Comparison of ENCODE assay signal across 8 mouse cellular contexts in genomic region chr6:85374734-85375114, GRCm38 (mm10). TPM values are rescaled to one million over a fixed set of nuclear protein-coding genes. Genes with fewer than 3 reads are reported as not detected.
A peak's percentile ranks its signal among the peaks of the same experiment; 100 is the strongest.
DNase-seq lines count a peak whose midpoint lies in the region; ATAC-seq lines count a peak whose summit lies in the region.

No protein-coding gene starts in this region.

- H3K9me3 ChIP-seq in megakaryocyte, embryonic 14.5 days, result no peaks in the 10 kb centered on the region

- H3K4me3 ChIP-seq in megakaryocyte, embryonic 14.5 days (replicated peaks), result peak overlapping the region; percentile 94

- peak; percentile 99 for DNase-seq in ZHBTc4 (ENCODE audit: low read depth, low spot score)
- DNase-seq in gastrocnemius, adult 8-10 months (ENCODE audit: low spot score in 2 of 2), result peak; percentile 94 to 95
- peak; percentile 81 for DNase-seq in hindlimb bud, embryonic 11.5 days (ENCODE audit: extremely low spot score, low read depth, low spot score)
- DNase-seq in left cerebral cortex, adult 8-10 months (ENCODE audit: low spot score in 2 of 2), result peak; percentile 94 to 95
- DNase-seq in right cerebral cortex, postnatal 10 days (ENCODE audit: low spot score in 2 of 2), result peak; percentile 97
- DNase-seq in urinary bladder, postnatal 25 days (ENCODE audit: low spot score), result peak; percentile 97

- peaks cover 36% of the 10 kb centered on the region for H3K27me3 ChIP-seq in megakaryocyte, embryonic 14.5 days (replicated peaks)

- H3K4me1 ChIP-seq in megakaryocyte, embryonic 14.5 days, result peaks cover 53% of the 10 kb centered on the region

- peak; percentile 91 for ATAC-seq in common myeloid progenitor, adult 5-6 weeks (replicated peaks; ENCODE audit: low read depth, poor library complexity, severe bottlenecking)

- no peaks in the 10 kb centered on the region for H3K36me3 ChIP-seq in megakaryocyte, embryonic 14.5 days (replicated peaks; ENCODE audit: low read length)

RNA-seq across cellular contexts. Expression of gene Rab11fip5, which starts 0.3 kb away (rescaled TPM):
- 5.9 and 6.3 TPM in 2 replicates for total RNA-seq in common myeloid progenitor, adult 5-6 weeks (2017)
- 10 to 100 TPM; 23.8 to 35.6 (median 30.0) TPM for total RNA-seq in gastrocnemius, adult 8-10 months (2022)
- 10 to 100 TPM; 76.8 to 87.2 (median 83.1) TPM for total RNA-seq in left cerebral cortex, adult 8-10 months (2022)
- 1.0 and 4.4 TPM in 2 replicates for polyA plus RNA-seq in megakaryocyte, embryonic 14.5 days (2012; ENCODE audit: insufficient read depth, low replicate concordance)

RNA-seq across cellular contexts. Expression of gene Sfxn5, which starts 41.5 kb away (rescaled TPM):
- total RNA-seq in common myeloid progenitor, adult 5-6 weeks (2017), result 2.0 and 3.2 TPM in 2 replicates
- total RNA-seq in gastrocnemius, adult 8-10 months (2022), result 1 to 10 TPM; 4.2 to 6.0 (median 5.5) TPM
- total RNA-seq in left cerebral cortex, adult 8-10 months (2022), result 100 to 1,000 TPM; 177 to 201 (median 188) TPM
- polyA plus RNA-seq in megakaryocyte, embryonic 14.5 days (2012; ENCODE audit: insufficient read depth, low replicate concordance), result 0.72 TPM in 1 of 2 replicates, not detected in the other

RNA-seq across cellular contexts. Expression of gene Noto, which starts 49.0 kb away (rescaled TPM):
- not detected in 2 replicates for total RNA-seq in common myeloid progenitor, adult 5-6 weeks (2017)
- total RNA-seq in gastrocnemius, adult 8-10 months (2022), result not detected
- not detected for total RNA-seq in left cerebral cortex, adult 8-10 months (2022)
- not detected in 2 replicates for polyA plus RNA-seq in megakaryocyte, embryonic 14.5 days (2012; ENCODE audit: insufficient read depth, low replicate concordance)

RNA-seq across cellular contexts. Expression of gene Smyd5, which starts 57.1 kb away (rescaled TPM):
- total RNA-seq in common myeloid progenitor, adult 5-6 weeks (2017), result 46.2 and 47.0 TPM in 2 replicates
- total RNA-seq in gastrocnemius, adult 8-10 months (2022), result 1 to 10 TPM; 8.4 to 9.6 (median 8.4) TPM
- 10 to 100 TPM; 53.0 to 58.7 (median 54.3) TPM for total RNA-seq in left cerebral cortex, adult 8-10 months (2022)
- 6.2 and 7.5 TPM in 2 replicates for polyA plus RNA-seq in megakaryocyte, embryonic 14.5 days (2012; ENCODE audit: insufficient read depth, low replicate concordance)

Comparison
In these comparisons a context has a peak if more than half of its experiments do, and no peak if none do; other contexts are left out.
1. Peak in every context shown above with its lines: DNase-seq, ATAC-seq and H3K4me3 ChIP-seq.
2. RNA of gene Sfxn5, which starts 41.5 kb away (total RNA-seq): 177 to 201 TPM in left cerebral cortex, adult 8-10 months; 4.2 to 6.0 TPM in gastrocnemius, adult 8-10 months and 2.0 to 3.2 TPM in common myeloid progenitor, adult 5-6 weeks; every median in the first group is over 10 times any median in the second.